In the genomic region with DNA sequence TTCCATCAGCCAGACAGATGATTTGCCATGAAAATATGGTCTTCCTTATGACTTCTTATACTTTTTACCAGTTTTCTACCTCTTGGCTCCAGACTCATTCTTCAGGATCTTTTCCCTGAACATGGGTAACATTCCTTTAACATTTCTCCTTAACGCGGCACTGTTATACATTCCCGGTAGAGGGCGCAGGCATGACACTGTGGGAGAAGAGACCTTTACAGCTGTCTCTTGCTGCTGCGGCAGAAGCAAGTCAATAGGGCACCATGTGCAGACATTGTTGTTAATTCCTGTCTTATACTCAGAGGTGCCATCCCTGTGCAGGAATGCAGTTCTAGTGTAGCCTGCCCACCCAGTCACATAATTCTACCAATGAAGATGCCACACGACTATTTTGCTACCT, we compare ENCODE assay signal across 9 mouse cellular contexts.
DNase-seq lines count a peak whose midpoint lies in the region; ATAC-seq and TF ChIP-seq lines count a peak whose summit lies in the region.
"Had no signal": no experiment of that assay in that cellular context is flagged by ENCODE, and none has a peak within 500 bp of the region (broad histone marks: within the 10 kb centered on the region; RNA-seq: fewer than 3 reads in every experiment).

No protein-coding gene starts in this region.

- TF ChIP-seq EP300 in ES-Bruce4 (IDR thresholded peaks at IDR 0.05; ENCODE audit: insufficient read depth, low read depth, low read length), result no peak

- H3K27ac ChIP-seq in kidney, embryonic 15.5 days, result no peak overlapping the region
- H3K27ac ChIP-seq in ES-Bruce4 (ENCODE audit: insufficient read depth, low read length), result no peak overlapping the region
- H3K27ac ChIP-seq: limb, embryonic 13.5 days had no signal

- no peaks in the 10 kb centered on the region for H3K9me3 ChIP-seq in kidney, embryonic 15.5 days (replicated peaks)
- no peaks in the 10 kb centered on the region for H3K9me3 ChIP-seq in ES-Bruce4 (replicated peaks; ENCODE audit: control insufficient read depth, insufficient read depth, low read length, poor library complexity, severe bottlenecking)
- H3K9me3 ChIP-seq: limb, embryonic 13.5 days had no signal

- H3K27me3 ChIP-seq in kidney, embryonic 15.5 days, result no peaks in the 10 kb centered on the region
- no peaks in the 10 kb centered on the region for H3K27me3 ChIP-seq in ES-Bruce4 (ENCODE audit: control insufficient read depth, insufficient read depth, low read length, poor library complexity, severe bottlenecking)
- H3K27me3 ChIP-seq: limb, embryonic 13.5 days had no signal

- 27% methylated on average over 6 of the region's 6 CpGs for WGBS in kidney, embryonic 15.5 days

- no peak overlapping the region for H3K4me3 ChIP-seq in kidney, embryonic 15.5 days (replicated peaks)
- no peak overlapping the region for H3K4me3 ChIP-seq in ES-Bruce4 (ENCODE audit: low read depth, low read length)
- H3K4me3 ChIP-seq: limb, embryonic 13.5 days had no signal

- H3K4me2 ChIP-seq in kidney, embryonic 15.5 days, result no peak overlapping the region
- H3K4me2 ChIP-seq: limb, embryonic 13.5 days had no signal

- DNase-seq in kidney, adult 11 months, result peak; percentile 5
- DNase-seq in adrenal gland, adult 8-10 months, result peak; percentile 9
- DNase-seq in lung, postnatal 25 days (ENCODE audit: low spot score), result peak; percentile 10
- no peak for DNase-seq in spleen, postnatal 4 days (ENCODE audit: low spot score in 2 of 2)
- no peak for DNase-seq in frontal cortex, postnatal 14 days (ENCODE audit: low spot score in 2 of 2)

- no peak overlapping the region for H3K9ac ChIP-seq in kidney, embryonic 15.5 days
- H3K9ac ChIP-seq in ES-Bruce4 (ENCODE audit: low read depth, poor library complexity, severe bottlenecking), result no peak overlapping the region
- H3K9ac ChIP-seq: limb, embryonic 13.5 days had no signal

- no peak for TF ChIP-seq POLR2A in ES-Bruce4 (IDR thresholded peaks at IDR 0.05; ENCODE audit: insufficient read depth, low read length)

- no peak for ATAC-seq in kidney, embryonic 15.5 days (replicated peaks; ENCODE audit: low FRiP score)
- ATAC-seq in granulocyte monocyte progenitor cell, adult 5-6 weeks (replicated peaks; ENCODE audit: poor library complexity, severe bottlenecking), result peak; percentile 75

- H3K4me1 ChIP-seq in kidney, embryonic 15.5 days, result no peaks in the 10 kb centered on the region
- no peaks in the 10 kb centered on the region for H3K4me1 ChIP-seq in ES-Bruce4 (ENCODE audit: control insufficient read depth, insufficient read depth, low read length)

- H3K36me3 ChIP-seq in kidney, embryonic 15.5 days, result no peaks in the 10 kb centered on the region
- no peaks in the 10 kb centered on the region for H3K36me3 ChIP-seq in ES-Bruce4 (ENCODE audit: control insufficient read depth, insufficient read depth, low read length, poor library complexity, severe bottlenecking)
- H3K36me3 ChIP-seq: limb, embryonic 13.5 days had no signal

- peak; percentile 57 for TF ChIP-seq CTCF in ES-Bruce4 (IDR thresholded peaks at IDR 0.05; ENCODE audit: low read depth, low read length)

Comparison
In these comparisons a context has a peak if more than half of its experiments do, and no peak if none do; other contexts are left out.
1. DNase-seq: peak in kidney, adult 11 months (single experiment), adrenal gland, adult 8-10 months (single experiment) and lung, postnatal 25 days (single experiment); none in spleen, postnatal 4 days (0 of 2) and frontal cortex, postnatal 14 days (0 of 2).